Mouse (Mus musculus) cortical plate, adult 2 months (tissue): ENCODE measurements at regions not wholly inside any gene's neighbourhood (a gene's known extent, or its start where the extent isn't known, plus 50 kb on each side); places are given as distances from the start of the nearest gene placed in this dataset.

Source experiments
- CTCF ChIP-seq: fragments of 200-500 bp; IDR thresholded peaks from 2 replicates; pipeline ENCODE4 v1.5.1; 2011; ENCODE audit warnings: mild to moderate bottlenecking, control low read depth, low read length; ENCODE audit not compliant: insufficient read depth; ENCODE audit errors: extremely low read depth
- POLR2A ChIP-seq: fragments of 200-500 bp; IDR thresholded peaks from 2 replicates; pipeline ENCODE4 v1.6.1; 2011; ENCODE audit warnings: mild to moderate bottlenecking, low read length, control low read depth; ENCODE audit not compliant: insufficient read depth; ENCODE audit errors: extremely low read depth

DNA sequence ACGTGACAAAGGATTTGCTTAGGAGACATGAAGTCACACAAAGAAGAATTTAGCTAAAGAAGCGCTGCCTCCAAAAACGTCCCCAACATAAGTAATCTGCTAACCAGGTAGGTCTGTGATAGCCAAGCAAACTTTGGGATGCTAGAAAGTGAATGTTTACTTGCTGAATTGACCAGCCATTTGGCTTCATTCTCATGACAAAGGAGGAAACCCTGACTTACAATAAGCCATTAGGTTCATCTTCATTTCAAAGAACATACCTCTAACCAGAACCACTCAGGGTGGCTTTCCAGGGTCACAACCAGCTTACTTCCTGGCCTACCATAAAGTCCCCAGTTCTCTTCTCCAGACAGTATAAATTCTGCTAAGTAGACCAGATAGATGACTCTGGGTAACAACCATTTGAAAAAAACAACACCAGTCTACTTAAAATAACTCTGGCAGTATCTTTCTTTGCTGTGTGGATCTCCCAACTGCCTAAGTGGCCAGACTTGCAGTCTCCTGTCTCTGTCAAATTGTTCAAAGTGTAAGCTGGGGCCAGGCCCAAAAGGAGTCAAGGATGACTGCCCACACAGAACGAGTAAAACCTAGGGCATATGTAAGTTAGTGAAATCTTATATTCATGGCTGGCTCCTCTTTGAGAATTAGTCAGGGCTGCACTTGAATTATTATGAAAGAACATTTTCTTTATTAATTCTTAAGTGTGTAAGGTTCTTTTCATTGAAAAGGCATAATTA lies 61.4 kb upstream of the Chd2 start:
- TF ChIP-seq POLR2A (no peak), CTCF (no peak)
